Mouse (Mus musculus) hindbrain, postnatal 0 days (tissue): ENCODE measurements around the gene Kirrel3. TPM values are rescaled to one million over a fixed set of nuclear protein-coding genes. Genes with fewer than 3 reads are reported as not detected.

Source experiments
- ATAC-seq: fragments of 200-750 bp; cut with Nextera tagmentation; 2 replicates; pipeline ENCODE4 v1.8.0; 2017; ENCODE audit warnings: mild to moderate bottlenecking, moderate TSS enrichment, moderate library complexity
- DNase-seq: peaks from one replicate; pipeline ENCODE4 v3.0.0-alpha.2; 2015; ENCODE audit warnings: low spot score
- H3K27ac ChIP-seq: fragments of 300-500 bp; sonication (generic); 2 replicates; pipeline ENCODE4 v1.5.1; 2014; ENCODE audit warnings: mild to moderate bottlenecking
- H3K27me3 ChIP-seq: fragments of 300-500 bp; sonication (generic); 2 replicates; pipeline ENCODE4 v1.6.1; 2014; ENCODE audit warnings: low read length, mixed read lengths; ENCODE audit not compliant: insufficient read depth
- H3K36me3 ChIP-seq: fragments of 300-500 bp; sonication (generic); 2 replicates; pipeline ENCODE4 v1.6.1; 2014; ENCODE audit warnings: low read length, mixed read lengths; ENCODE audit not compliant: insufficient read depth
- H3K4me1 ChIP-seq: fragments of 300-500 bp; sonication (generic); 2 replicates; pipeline ENCODE4 v1.6.1; 2014; ENCODE audit warnings: antibody characterized with exemption, low read length, mixed read lengths; ENCODE audit not compliant: insufficient read depth
- H3K4me2 ChIP-seq: fragments of 300-500 bp; sonication (generic); 2 replicates; pipeline ENCODE4 v1.6.1; 2014; ENCODE audit warnings: low read depth, mild to moderate bottlenecking, low read length, moderate library complexity, mixed read lengths
- H3K4me3 ChIP-seq: fragments of 300-500 bp; sonication (generic); 2 replicates; pipeline ENCODE4 v1.5.1; 2014; ENCODE audit warnings: low read length
- H3K9ac ChIP-seq: fragments of 300-500 bp; sonication (generic); replicated peaks from 2 replicates; pipeline ENCODE4 v1.6.1; 2014; ENCODE audit warnings: mild to moderate bottlenecking, low read length, moderate library complexity, mixed read lengths
- H3K9me3 ChIP-seq: fragments of 300-500 bp; sonication (generic); 2 replicates; pipeline ENCODE4 v1.6.1; 2016; ENCODE audit warnings: low read length, mixed read lengths
- CTCF ChIP-seq: IDR thresholded peaks from 2 replicates; pipeline ENCODE4 v1.5.1; 2016; ENCODE audit warnings: antibody characterized with exemption, control low read depth, low read depth
- WGBS: fragments of 180-500 bp; shearing (Covaris S2); extraction: QIAGEN DNeasy Blood & Tissue Kit; methylation state at CpG from one replicate; pipeline ENCODE4 v1.1.7; 2014; 5-methylcytosine and 5-hydroxymethylcytosine counted together
- polyA plus RNA-seq: library from polyadenylated mRNA; unstranded; fragments of >200 nt; fragmentation: Nextera tagmentation; extraction: Ambion mirVana; gene quantifications from 2 replicates; pipeline ENCODE4 v1.2.1, GENCODE M21; 2015
- total RNA-seq: library from RNA; depleted of rRNA; stranded (reverse); fragments of >200 nt; gene quantifications from 2 replicates; pipeline ENCODE4 v1.2.3, GENCODE M21; 2014

The Kirrel3 gene
- total and polyA plus RNA-seq, 2 experiments from 2014 or later, result 40.6 to 44.9 TPM

- H3K9me3 ChIP-seq, result no peaks in the 10 kb centered on the region
- H3K36me3 ChIP-seq, result no peaks in the 10 kb centered on the region
- peak; percentile 53 for TF ChIP-seq CTCF
- ATAC-seq (no peak), DNase-seq (peak; percentile 27)
- no peak overlapping the region for H3K4me2 ChIP-seq
- H3K4me3 ChIP-seq, result no peak overlapping the region
- H3K27ac ChIP-seq, result no peak overlapping the region
- H3K4me1 ChIP-seq, result peaks cover under 1% of the 10 kb centered on the region; the same call in 1 of the 2 replicates
- 86% methylated on average over 1 of the region's 1 CpGs for WGBS
- no peaks in the 10 kb centered on the region for H3K27me3 ChIP-seq
- no peak overlapping the region for H3K9ac ChIP-seq
Measured at GRCm38 (mm10) chr9:34660566-34660965, 174.9 kb downstream of the Kirrel3 start.

- 35% methylated on average over 6 of the region's 6 CpGs for WGBS
- no peak for TF ChIP-seq CTCF
- Histone ChIP-seq H3K36me3 (no peaks in the 10 kb centered on the region), H3K4me2 (no peak overlapping the region), H3K9ac (no peak overlapping the region), H3K4me3 (no peak overlapping the region), H3K27me3 (no peaks in the 10 kb centered on the region), H3K4me1 (peaks cover 7% of the 10 kb centered on the region; the same call in 1 of the 2 replicates), H3K9me3 (no peaks in the 10 kb centered on the region), H3K27ac (no peak overlapping the region)
- ATAC-seq, result peak; percentile 70
- peak; percentile 55 for DNase-seq
Measured at GRCm38 (mm10) chr9:34663412-34663811, 177.7 kb downstream of the Kirrel3 start.

- WGBS, result 52% methylated on average over 15 of the region's 15 CpGs
- peaks cover 7% of the 10 kb centered on the region; the same call in 1 of the 2 replicates for H3K4me1 ChIP-seq
- TF ChIP-seq CTCF, result no peak
- no peaks in the 10 kb centered on the region for H3K27me3 ChIP-seq
- no peak overlapping the region for H3K4me3 ChIP-seq
- H3K27ac ChIP-seq, result no peak overlapping the region
- peak; percentile 55 for DNase-seq
- no peak overlapping the region for H3K9ac ChIP-seq
- H3K9me3 ChIP-seq, result no peaks in the 10 kb centered on the region
- H3K4me2 ChIP-seq, result no peak overlapping the region
- ATAC-seq, result no peak
- no peaks in the 10 kb centered on the region for H3K36me3 ChIP-seq
Measured at GRCm38 (mm10) chr9:34665361-34666129, 179.9 kb downstream of the Kirrel3 start.

GRCm38 (mm10) chr9:34667182-34667581, 181.5 kb downstream of the Kirrel3 start:
- DNase-seq (no peak), ATAC-seq (no peak)
- Histone ChIP-seq H3K4me3 (no peak overlapping the region), H3K4me2 (no peak overlapping the region), H3K9ac (no peak overlapping the region), H3K27ac (no peak overlapping the region), H3K27me3 (no peaks in the 10 kb centered on the region), H3K36me3 (no peaks in the 10 kb centered on the region), H3K9me3 (no peaks in the 10 kb centered on the region), H3K4me1 (peaks cover 7% of the 10 kb centered on the region; the same call in 1 of the 2 replicates)
- no peak for TF ChIP-seq CTCF
- 72% methylated on average over 1 of the region's 1 CpGs for WGBS

- no peak overlapping the region for H3K9ac ChIP-seq
- ATAC-seq, result peak; percentile 49; the same call in 1 of the 2 replicates
- H3K4me3 ChIP-seq, result no peak overlapping the region
- H3K4me2 ChIP-seq, result no peak overlapping the region
- DNase-seq, result no peak
- TF ChIP-seq CTCF, result no peak
- no peaks in the 10 kb centered on the region for H3K27me3 ChIP-seq
- no peaks in the 10 kb centered on the region for H3K36me3 ChIP-seq
- H3K9me3 ChIP-seq, result no peaks in the 10 kb centered on the region
- 42% methylated on average over 2 of the region's 2 CpGs for WGBS
- peaks cover 4% of the 10 kb centered on the region; the same call in 1 of the 2 replicates for H3K4me1 ChIP-seq
- H3K27ac ChIP-seq, result no peak overlapping the region
Measured at GRCm38 (mm10) chr9:34670906-34671305, 185.2 kb downstream of the Kirrel3 start.

GRCm38 (mm10) chr9:34686798-34687197, 201.1 kb downstream of the Kirrel3 start:
- Histone ChIP-seq H3K36me3 (no peaks in the 10 kb centered on the region), H3K27me3 (no peaks in the 10 kb centered on the region), H3K4me3 (no peak overlapping the region), H3K4me2 (no peak overlapping the region), H3K9me3 (no peaks in the 10 kb centered on the region), H3K4me1 (no peaks in the 10 kb centered on the region), H3K9ac (no peak overlapping the region), H3K27ac (no peak overlapping the region)
- no peak for ATAC-seq
- no peak for TF ChIP-seq CTCF
- WGBS, result 82% methylated on average over 6 of the region's 6 CpGs
- no peak for DNase-seq

- WGBS, result 52% methylated on average over 4 of the region's 4 CpGs
- no peak for DNase-seq
- H3K9ac ChIP-seq, result no peak overlapping the region
Measured at GRCm38 (mm10) chr9:34688358-34688757, 202.7 kb downstream of the Kirrel3 start.

More at GRCm38 (mm10) chr9:34688358-34688757, 202.7 kb downstream of the Kirrel3 start:
- Histone ChIP-seq H3K36me3 (no peaks in the 10 kb centered on the region), H3K27ac (no peak overlapping the region), H3K27me3 (no peaks in the 10 kb centered on the region), H3K9me3 (no peaks in the 10 kb centered on the region), H3K4me1 (no peaks in the 10 kb centered on the region), H3K4me3 (no peak overlapping the region), H3K4me2 (no peak overlapping the region)
- no peak for TF ChIP-seq CTCF
- no peak for ATAC-seq
